Mouse (Mus musculus): ENCODE results near the gene Prkar2a.

Gene Prkar2a

DNA sequence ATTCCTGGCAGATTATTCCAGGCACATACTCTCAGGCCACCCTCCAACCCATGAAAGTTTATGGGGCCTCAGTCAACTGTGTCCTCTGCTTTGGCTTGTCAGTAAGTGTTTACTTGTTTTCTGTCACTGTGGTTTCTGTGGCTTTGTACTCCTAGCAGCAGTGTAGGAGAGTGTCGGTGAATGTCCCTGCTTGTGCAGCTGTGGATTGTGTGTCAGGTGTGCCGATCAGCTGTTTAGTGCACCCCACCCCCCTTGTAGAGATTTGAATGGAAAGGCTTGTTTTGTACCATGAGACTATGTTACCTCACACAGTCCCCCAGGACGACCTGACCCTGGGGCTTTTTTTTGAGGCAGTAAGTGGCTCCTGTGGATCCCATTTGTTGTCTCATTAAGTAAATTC, 103.6 kb downstream of the Prkar2a start:
- in situ Hi-C loops (cut with MboI, MseI), result no loop called here

- in situ Hi-C loops (cut with MboI, MseI), result no loop called here
Observed at GRCm38 (mm10) chr9:108795281-108795680, 106.2 kb downstream of the Prkar2a start.

GRCm38 (mm10) chr9:108795762-108796161, 106.6 kb downstream of the Prkar2a start:
- in situ Hi-C loops (cut with MboI, MseI), result no loop called here

DNA sequence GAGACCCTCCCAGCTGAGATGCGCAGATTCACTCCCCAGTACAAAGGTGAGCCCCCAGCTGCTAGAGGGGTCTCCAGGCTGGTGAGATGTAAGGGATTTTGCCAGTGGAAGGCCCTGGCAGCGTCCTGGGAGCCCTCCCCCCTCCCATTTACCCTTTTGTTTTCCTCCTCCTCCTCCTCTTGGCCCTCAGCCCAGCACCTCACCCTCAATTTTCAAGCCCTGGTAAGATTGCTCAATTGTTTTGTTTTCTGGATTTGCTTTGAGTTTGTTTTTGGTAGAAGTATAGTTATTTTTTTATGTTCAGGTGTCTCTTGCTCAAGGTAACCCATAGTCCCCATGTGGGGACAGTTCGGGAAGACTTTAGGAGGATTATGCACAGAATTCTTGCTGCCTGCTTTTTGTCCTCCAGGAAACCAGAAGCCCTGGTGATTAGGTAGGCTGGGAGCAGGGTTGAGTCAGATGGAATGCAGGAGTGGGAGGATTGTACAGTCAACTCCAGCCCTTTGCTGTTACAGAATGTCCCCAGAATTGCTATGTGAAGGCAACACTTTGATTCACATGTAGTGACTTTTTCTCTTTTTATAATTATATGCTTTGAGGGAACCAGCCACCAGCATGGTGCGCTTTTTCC, 107.4 kb downstream of the Prkar2a start:
- in situ Hi-C loops (cut with MboI, MseI), result no loop called here

- in situ Hi-C loops (cut with MboI, MseI), result no loop called here
Observed at GRCm38 (mm10) chr9:108797477-108797876, 108.4 kb downstream of the Prkar2a start.

DNA sequence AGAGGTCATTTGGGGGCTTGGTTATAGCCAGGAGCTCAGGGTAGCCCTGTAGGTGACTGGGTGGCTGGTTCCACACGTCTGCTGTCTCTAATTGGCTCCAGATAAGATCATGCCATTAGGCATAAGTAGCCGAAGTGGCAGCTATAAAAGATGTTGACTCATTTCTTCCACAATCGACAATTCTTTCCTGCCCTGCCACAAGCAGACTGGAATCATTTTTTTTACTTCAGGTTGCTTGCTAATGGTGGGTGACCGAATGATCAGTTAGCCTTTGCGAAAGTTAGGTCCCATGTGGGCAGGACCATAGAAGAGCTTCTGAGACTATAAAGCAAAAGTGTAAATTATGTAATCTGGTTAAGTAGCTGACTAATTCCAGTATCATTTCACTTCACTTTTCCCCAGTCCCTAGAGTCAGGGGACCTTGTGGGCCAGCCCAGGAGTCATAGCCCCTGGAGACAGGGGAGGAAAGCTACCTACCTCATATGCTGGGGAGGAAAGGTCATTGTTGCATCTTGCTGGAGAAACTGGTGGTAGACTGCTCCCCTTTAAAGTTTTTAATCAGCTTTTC, 109.5 kb downstream of the Prkar2a start:
- in situ Hi-C loops (cut with MboI, MseI), result no loop called here

GRCm38 (mm10) chr9:108799564-108799963, 110.5 kb downstream of the Prkar2a start:
- in situ Hi-C loops (cut with MboI, MseI), result no loop called here

Measured in T-helper 1 cell (primary cell).